14 mouse cellular contexts compared by ENCODE assay signal in the genomic region with DNA sequence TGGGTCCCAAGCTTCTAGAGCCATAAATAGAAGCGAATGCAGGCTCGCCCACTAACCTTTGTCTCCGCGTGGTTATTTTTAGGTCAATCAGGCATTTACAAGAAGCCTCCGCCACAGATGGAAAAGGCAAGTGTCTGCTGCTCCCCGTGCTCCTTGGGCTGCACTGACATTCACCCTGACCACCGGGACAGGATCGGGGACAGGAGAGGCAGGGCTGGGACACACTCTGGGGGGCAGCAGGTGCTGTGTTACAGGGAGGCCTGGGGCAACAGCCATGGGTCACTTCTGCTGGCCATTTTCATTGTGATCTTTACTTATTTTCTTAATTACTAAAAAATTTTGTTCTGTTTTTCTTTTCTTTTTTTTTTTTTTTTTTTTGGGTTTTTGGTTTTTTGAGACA.
"Had no signal": no experiment of that assay in that cellular context is flagged by ENCODE, and none has a peak within 500 bp of the region (broad histone marks: within the 10 kb centered on the region; RNA-seq: fewer than 3 reads in every experiment).

No protein-coding gene starts in this region.

- H3K4me2 ChIP-seq: limb, embryonic 12.5 days; liver, embryonic 13.5 days; lung, embryonic 15.5 days; midbrain, embryonic 12.5 days; neural tube, embryonic 15.5 days had no signal

- H3K4me3 ChIP-seq: limb, embryonic 12.5 days; liver, embryonic 13.5 days; lung, embryonic 15.5 days; midbrain, embryonic 12.5 days; neural tube, embryonic 15.5 days had no signal

- H3K27me3 ChIP-seq: limb, embryonic 12.5 days; liver, embryonic 13.5 days; lung, embryonic 15.5 days; midbrain, embryonic 12.5 days; neural tube, embryonic 15.5 days had no signal

- H3K9me3 ChIP-seq: limb, embryonic 12.5 days; liver, embryonic 13.5 days; lung, embryonic 15.5 days; midbrain, embryonic 12.5 days; neural tube, embryonic 15.5 days had no signal

- H3K4me1 ChIP-seq: limb, embryonic 12.5 days; liver, embryonic 13.5 days; lung, embryonic 15.5 days; midbrain, embryonic 12.5 days; neural tube, embryonic 15.5 days had no signal

- H3K9ac ChIP-seq: limb, embryonic 12.5 days; liver, embryonic 13.5 days; liver, postnatal 0 days; lung, embryonic 15.5 days; midbrain, embryonic 12.5 days; neural tube, embryonic 15.5 days had no signal

- H3K27ac ChIP-seq: limb, embryonic 12.5 days; liver, embryonic 13.5 days; lung, embryonic 15.5 days; midbrain, embryonic 12.5 days; neural tube, embryonic 15.5 days had no signal

- ATAC-seq: liver, postnatal 0 days had no signal

- DNase-seq: kidney, postnatal 25 days; layer of hippocampus, adult 9-11 months; liver; liver, embryonic 13.5 days; liver, postnatal 0 days; retina, postnatal 1 day; right cerebral cortex, postnatal 4 days; spleen, adult 18-20 months; thymus, adult 18-20 months; thymus, postnatal 14 days had no signal
